Mouse (Mus musculus) neural tube, embryonic 12.5 days (tissue): Measurements from ENCODE around the gene Chmp2b. TPM values are rescaled to one million over a fixed set of nuclear protein-coding genes. Genes with fewer than 3 reads are reported as not detected.

ENCODE experiments used
- ATAC-seq: fragments of 200-750 bp; cut with Nextera tagmentation; 2 replicates; pipeline ENCODE4 v1.8.0; 2017; ENCODE audit warnings: low read depth, mild to moderate bottlenecking, moderate TSS enrichment, moderate library complexity; ENCODE audit not compliant: low FRiP score
- H3K27ac ChIP-seq: fragments of 300-500 bp; sonication (generic); 2 replicates; pipeline ENCODE4 v1.5.1; 2016
- H3K27me3 ChIP-seq: fragments of 300-500 bp; sonication (generic); replicated peaks from 2 replicates; pipeline ENCODE4 v1.6.1; 2016; ENCODE audit warnings: mild to moderate bottlenecking
- H3K36me3 ChIP-seq: fragments of 300-500 bp; sonication (generic); 2 replicates; pipeline ENCODE4 v1.6.1; 2016; ENCODE audit warnings: mild to moderate bottlenecking
- H3K4me1 ChIP-seq: fragments of 300-500 bp; sonication (generic); 2 replicates; pipeline ENCODE4 v1.6.1; 2016
- H3K4me2 ChIP-seq: fragments of 300-500 bp; sonication (generic); replicated peaks from 2 replicates; pipeline ENCODE4 v1.6.1; 2016; ENCODE audit warnings: mild to moderate bottlenecking
- H3K4me3 ChIP-seq: fragments of 300-500 bp; sonication (generic); 2 replicates; pipeline ENCODE4 v1.5.1; 2016
- H3K9ac ChIP-seq: fragments of 300-500 bp; sonication (generic); 2 replicates; pipeline ENCODE4 v1.6.1; 2016; ENCODE audit warnings: mild to moderate bottlenecking
- H3K9me3 ChIP-seq: fragments of 300-500 bp; sonication (generic); 2 replicates; pipeline ENCODE4 v1.6.1; 2016; ENCODE audit warnings: mild to moderate bottlenecking
- WGBS: fragments of 180-500 bp; shearing (Covaris S2); methylation state at CpG from one replicate; pipeline ENCODE4 v1.1.7; 2016; 5-methylcytosine and 5-hydroxymethylcytosine counted together
- polyA plus RNA-seq: library from polyadenylated mRNA; unstranded; fragments of >200 nt; fragmentation: Nextera tagmentation; extraction: Ambion mirVana; gene quantifications from 2 replicates; pipeline ENCODE4 v1.2.1, GENCODE M21; 2016

Chmp2b gene
- 125 and 131 TPM in 2 replicates for polyA plus RNA-seq

DNA sequence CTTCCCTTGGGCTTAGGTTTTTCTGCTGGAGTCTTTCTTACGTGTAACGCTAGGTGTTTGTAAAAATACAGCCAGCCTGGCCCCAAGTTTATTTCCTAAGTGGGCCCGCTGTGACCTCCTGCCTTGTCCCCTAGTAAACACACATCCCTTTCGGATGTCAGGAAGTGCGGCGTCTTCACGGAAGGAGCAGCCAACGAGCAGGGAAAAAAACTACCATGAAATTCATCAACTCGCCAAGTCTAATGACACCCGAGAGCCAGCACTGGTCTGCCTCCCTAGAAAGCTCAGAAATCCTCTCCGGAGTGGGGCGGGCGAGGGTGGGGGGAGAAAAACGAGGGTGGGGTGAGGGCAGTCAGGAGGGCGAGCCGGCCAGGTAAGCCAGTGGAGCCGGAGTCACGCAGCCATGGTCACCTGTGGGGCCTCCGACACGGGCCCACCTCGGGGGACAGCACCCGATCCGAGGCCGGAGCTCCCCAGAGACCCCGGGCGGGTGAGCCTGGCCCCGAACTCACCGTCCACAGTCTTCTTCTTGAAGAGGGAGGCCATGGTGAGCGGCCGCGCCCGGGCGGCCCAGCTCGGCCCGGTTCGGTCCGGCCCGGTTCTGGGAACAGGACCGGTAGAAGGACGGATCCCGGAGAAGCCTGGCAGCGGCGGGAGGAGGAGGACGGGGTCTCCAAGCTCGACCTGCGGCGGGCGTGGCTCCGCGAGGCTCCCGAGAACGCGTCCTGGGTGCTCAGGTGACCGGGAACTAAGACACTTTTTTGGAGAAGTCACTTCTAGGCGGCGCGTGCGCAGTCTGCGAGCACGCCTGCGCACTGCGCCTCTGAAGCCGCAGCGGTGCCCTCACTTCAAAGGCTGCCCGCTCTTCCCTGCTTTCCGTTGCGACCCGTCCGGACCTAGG lies at the start of gene Chmp2b:
Gene Chmp2b, minus strand, starts transcription at position 764 of the 901 bp plus-strand sequence.
- peak within 1 kb of the TSS; percentile 81 for H3K9ac ChIP-seq
- H3K27me3 ChIP-seq, result no peaks in the 10 kb centered on the region
- peak within 1 kb of the TSS; percentile 15; the same call in 1 of the 2 replicates for H3K27ac ChIP-seq
- no peaks in the 10 kb centered on the region for H3K9me3 ChIP-seq
- peak within 1 kb of the TSS; percentile 94 for H3K4me2 ChIP-seq
- H3K36me3 ChIP-seq, result no peaks in the 10 kb centered on the region
- H3K4me3 ChIP-seq, result peak within 1 kb of the TSS; percentile 95
- peaks cover 7% of the 10 kb centered on the region for H3K4me1 ChIP-seq
- peak; percentile 93 for ATAC-seq
- under 1% methylated on average over 69 of the region's 69 CpGs for WGBS

DNA sequence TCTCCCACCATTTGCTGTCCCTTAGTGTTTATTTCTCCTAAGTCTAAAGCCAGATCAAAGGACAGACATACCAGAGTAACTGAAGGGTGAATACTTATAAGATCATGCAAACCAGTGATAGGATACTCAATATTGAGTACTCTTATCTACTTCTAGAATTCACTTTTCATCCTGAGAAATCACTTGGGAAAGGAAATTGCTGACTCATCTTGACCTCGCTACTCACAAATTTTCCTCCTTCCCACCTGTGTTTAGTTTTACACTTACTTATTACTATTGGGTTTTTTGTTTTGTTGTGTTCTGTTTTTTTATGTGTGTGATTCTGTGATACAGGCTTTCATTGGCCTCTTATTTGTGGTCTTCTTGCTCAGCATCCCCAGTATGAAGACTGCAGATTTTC lies 49.2 kb upstream of the Chmp2b start:
- no peak for ATAC-seq
- no peak overlapping the region for H3K27ac ChIP-seq
- H3K4me2 ChIP-seq, result no peak overlapping the region
- H3K9me3 ChIP-seq, result no peaks in the 10 kb centered on the region
- H3K4me1 ChIP-seq, result no peaks in the 10 kb centered on the region
- no peaks in the 10 kb centered on the region for H3K27me3 ChIP-seq
- WGBS, result 93% methylated on average over 1 of the region's 1 CpGs
- no peak overlapping the region for H3K4me3 ChIP-seq
- no peak overlapping the region for H3K9ac ChIP-seq
- H3K36me3 ChIP-seq, result no peaks in the 10 kb centered on the region

DNA sequence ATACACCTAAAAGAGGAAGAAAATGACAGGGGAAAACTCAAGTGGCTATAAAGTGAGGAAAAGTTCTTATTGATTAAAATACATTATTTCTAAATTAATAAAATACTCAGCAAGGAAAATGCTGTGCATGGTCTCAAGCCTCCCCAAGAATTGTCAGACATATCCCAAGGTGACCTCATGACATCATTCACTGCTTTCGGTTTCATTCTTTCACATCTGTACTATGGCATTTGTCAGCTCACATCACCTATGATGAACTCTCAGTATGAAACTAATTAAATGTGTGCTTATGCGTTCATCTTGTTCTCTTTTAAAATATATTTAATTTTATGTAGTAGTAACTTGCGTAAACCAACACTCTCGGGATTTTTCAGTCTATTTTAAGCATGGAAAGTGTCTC lies 38.3 kb upstream of the Chmp2b start:
- Histone ChIP-seq H3K4me2 (no peak overlapping the region), H3K27ac (no peak overlapping the region), H3K9me3 (no peaks in the 10 kb centered on the region), H3K9ac (no peak overlapping the region), H3K4me3 (no peak overlapping the region), H3K27me3 (no peaks in the 10 kb centered on the region), H3K4me1 (no peaks in the 10 kb centered on the region), H3K36me3 (no peaks in the 10 kb centered on the region)
- WGBS, result 91% methylated on average over 4 of the region's 4 CpGs
- ATAC-seq, result no peak

DNA sequence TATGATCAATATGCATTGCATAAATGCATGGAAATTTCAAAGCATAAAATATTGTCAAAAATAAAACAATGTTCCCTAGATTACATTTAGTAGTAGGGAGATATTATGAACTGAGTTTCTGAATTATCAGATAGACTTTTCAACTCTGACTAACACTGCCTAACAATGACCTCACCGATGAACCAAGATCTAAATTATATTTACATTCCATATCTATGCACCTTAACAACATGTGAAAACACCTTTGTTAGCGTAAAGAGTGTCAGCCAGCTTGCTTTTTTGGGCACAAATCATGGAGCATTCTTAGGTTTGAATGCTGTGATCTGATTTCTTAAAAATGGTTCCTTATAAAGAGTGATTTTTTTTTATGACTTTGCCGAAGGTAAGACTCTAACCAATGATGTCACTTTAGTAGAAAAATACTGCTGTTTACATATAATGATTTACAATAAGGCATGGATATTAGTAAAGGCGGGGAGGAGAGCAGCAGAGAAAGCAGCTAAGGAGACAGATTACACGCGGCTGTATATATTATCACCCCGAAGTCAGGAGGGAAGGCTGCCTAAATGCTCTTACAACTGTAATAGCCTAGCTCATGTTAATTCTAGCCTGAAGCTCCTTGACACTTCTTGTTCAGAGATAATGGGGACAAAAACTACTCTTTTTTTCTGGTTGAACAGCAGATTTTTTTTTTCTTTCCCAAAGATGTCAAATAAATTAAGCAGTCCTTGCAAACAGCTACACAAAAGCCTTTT lies 23.8 kb upstream of the Chmp2b start:
- no peak for ATAC-seq
- WGBS, result 54% methylated on average over 7 of the region's 7 CpGs
- H3K4me1 ChIP-seq, result no peaks in the 10 kb centered on the region

DNA sequence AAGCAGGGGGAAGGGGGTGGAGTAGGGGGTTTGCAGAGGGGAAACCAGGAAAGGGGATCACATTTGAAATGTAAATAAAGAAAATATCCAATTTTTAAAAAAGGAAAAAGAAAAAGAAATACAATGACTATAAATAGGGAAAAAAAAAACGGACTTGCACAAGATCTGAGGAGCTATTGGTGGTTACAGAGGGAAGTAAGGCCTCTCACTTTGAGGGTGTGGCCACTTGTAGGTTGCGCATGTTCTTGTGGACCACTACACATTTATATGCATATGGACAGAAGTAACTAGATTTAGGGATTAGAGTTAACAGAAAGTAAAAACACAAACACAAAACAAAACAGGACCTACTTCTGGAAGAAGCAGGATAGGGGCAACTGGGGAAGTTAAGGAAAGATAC lies 23.2 kb upstream of the Chmp2b start:
- ATAC-seq, result no peak
- no peaks in the 10 kb centered on the region for H3K27me3 ChIP-seq
- no peak overlapping the region for H3K4me3 ChIP-seq
- no peaks in the 10 kb centered on the region for H3K36me3 ChIP-seq
- H3K4me2 ChIP-seq, result no peak overlapping the region
- no peaks in the 10 kb centered on the region for H3K4me1 ChIP-seq
- H3K9ac ChIP-seq, result no peak overlapping the region
- H3K9me3 ChIP-seq, result no peaks in the 10 kb centered on the region
- 87% methylated on average over 2 of the region's 2 CpGs for WGBS
- H3K27ac ChIP-seq, result no peak overlapping the region

More for the DNA sequence above, 23.8 kb upstream of the Chmp2b start:
- Histone ChIP-seq H3K4me3 (no peak overlapping the region), H3K9me3 (no peaks in the 10 kb centered on the region), H3K27ac (no peak overlapping the region), H3K36me3 (no peaks in the 10 kb centered on the region), H3K27me3 (no peaks in the 10 kb centered on the region), H3K4me2 (no peak overlapping the region), H3K9ac (no peak overlapping the region)

DNA sequence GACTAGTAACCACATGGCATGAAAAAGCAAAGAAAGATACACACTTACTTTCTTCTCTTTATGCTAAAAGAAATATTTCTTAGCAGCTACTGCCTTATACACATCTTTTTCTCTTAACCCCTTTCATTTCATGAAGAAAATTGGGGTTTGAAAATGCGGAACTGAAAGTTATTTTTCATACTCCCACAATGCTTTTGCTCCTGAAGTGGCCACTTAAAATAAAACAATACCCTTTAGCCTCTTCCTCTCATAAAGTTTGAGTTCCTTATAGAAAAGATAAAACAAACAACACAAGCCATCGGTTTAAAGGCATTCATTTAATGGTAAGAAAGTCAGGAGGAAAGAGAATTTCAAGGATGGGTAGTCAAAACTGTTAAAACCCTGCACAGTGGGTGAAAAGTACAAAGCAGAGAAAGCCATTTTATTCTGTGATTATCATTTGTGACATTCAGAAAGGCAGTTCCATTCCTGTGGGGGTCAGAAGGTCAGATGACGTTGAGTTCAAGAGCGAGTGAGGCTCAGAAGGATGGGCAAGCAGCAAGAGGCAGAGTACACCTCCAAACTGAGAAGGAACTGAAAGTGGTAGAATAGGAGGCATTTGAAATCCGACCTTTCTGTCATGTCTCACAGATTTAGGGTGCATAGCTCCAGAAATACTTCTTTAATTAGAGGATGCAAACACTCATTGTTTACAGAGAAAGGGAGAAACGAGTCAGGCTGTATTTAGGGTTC lies 14.9 kb upstream of the Chmp2b start:
- WGBS, result 42% methylated on average over 6 of the region's 6 CpGs
- no peak overlapping the region for H3K4me3 ChIP-seq
- H3K27me3 ChIP-seq, result no peaks in the 10 kb centered on the region
- no peaks in the 10 kb centered on the region for H3K36me3 ChIP-seq
- H3K9me3 ChIP-seq, result no peaks in the 10 kb centered on the region
- H3K27ac ChIP-seq, result no peak overlapping the region
- H3K4me1 ChIP-seq, result no peaks in the 10 kb centered on the region
- no peak for ATAC-seq
- H3K9ac ChIP-seq, result no peak overlapping the region
- no peak overlapping the region for H3K4me2 ChIP-seq

DNA sequence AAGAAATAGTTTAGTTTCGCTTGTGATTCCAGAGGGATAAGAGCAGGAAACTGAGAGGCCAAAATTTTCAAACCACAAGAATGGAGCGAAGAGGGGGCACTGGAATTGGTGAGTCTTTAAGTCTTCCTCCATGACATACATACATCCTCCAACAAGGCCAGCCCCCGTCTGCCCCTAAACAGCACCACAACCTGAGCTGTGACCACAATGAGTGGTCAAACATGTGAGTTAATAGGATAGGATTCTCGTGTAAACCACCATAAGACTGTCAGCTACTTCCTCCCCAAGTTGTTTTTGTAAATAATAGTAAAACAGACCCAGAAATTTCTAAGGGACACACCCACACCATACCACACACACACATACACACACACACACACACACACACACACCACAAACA lies 6.3 kb upstream of the Chmp2b start:
- H3K4me1 ChIP-seq, result no peaks in the 10 kb centered on the region; the same call in 1 of the 2 replicates
- no peaks in the 10 kb centered on the region for H3K27me3 ChIP-seq
- 78% methylated on average over 4 of the region's 4 CpGs for WGBS
- ATAC-seq, result no peak
- H3K9me3 ChIP-seq, result no peaks in the 10 kb centered on the region
- H3K4me3 ChIP-seq, result no peak overlapping the region
- H3K27ac ChIP-seq, result no peak overlapping the region
- no peaks in the 10 kb centered on the region for H3K36me3 ChIP-seq
- no peak overlapping the region for H3K4me2 ChIP-seq
- no peak overlapping the region for H3K9ac ChIP-seq

DNA sequence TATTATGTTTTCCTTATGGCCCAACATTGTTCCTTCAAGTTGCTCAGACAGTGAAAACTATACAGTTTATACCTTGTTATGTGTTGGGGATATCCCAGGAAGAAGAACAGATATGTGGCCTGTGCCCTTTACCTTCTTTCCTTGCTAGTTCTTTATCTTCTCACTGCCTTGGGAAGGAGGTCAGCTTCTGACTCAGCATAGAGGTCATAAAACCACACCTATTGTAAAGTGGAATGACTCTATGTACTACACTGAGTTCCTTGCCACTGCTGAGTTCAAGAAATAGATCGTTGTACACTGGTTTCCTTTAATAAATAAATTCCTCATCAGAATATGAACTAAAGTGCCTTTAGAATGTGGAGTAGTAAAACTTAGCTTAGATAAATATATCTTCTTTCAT lies 2.4 kb upstream of the Chmp2b start:
- no peak overlapping the region for H3K9ac ChIP-seq
- H3K9me3 ChIP-seq, result no peaks in the 10 kb centered on the region
- ATAC-seq, result no peak
- H3K36me3 ChIP-seq, result no peaks in the 10 kb centered on the region
- WGBS, result 73% methylated on average over 1 of the region's 1 CpGs
- H3K4me1 ChIP-seq, result peaks cover 7% of the 10 kb centered on the region
- H3K4me3 ChIP-seq, result no peak overlapping the region
- H3K27me3 ChIP-seq, result no peaks in the 10 kb centered on the region
- no peak overlapping the region for H3K4me2 ChIP-seq
- H3K27ac ChIP-seq, result no peak overlapping the region

DNA sequence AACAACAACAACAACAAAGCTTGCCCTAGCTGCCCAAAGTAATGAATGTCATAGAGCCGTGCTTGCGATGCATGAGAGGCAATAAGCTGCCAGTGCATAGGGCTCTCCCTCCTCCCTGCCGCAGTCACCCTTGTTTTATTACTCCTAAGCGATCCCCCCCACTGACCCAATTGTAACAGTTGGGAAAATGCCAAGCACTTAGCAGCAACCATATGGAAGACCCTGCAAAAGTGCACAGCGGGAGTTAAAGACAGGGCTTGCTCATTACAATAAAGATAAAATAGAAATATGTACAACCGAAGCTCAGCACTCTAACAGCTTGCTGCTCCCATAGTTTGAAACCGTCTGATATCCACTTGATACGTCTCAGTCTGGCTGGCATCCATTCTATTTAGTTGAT lies 1.8 kb upstream of the Chmp2b start:
- whole genome bisulfite sequencing, result 34% methylated on average over 8 of the region's 8 CpGs
- Histone ChIP-seq H3K4me3 (no peak overlapping the region), H3K9ac (no peak overlapping the region), H3K27ac (no peak overlapping the region), H3K27me3 (no peaks in the 10 kb centered on the region), H3K9me3 (no peaks in the 10 kb centered on the region), H3K4me1 (peaks cover 7% of the 10 kb centered on the region), H3K36me3 (no peaks in the 10 kb centered on the region), H3K4me2 (no peak overlapping the region)
- no peak; the same call in 1 of the 2 replicates for ATAC-seq

DNA sequence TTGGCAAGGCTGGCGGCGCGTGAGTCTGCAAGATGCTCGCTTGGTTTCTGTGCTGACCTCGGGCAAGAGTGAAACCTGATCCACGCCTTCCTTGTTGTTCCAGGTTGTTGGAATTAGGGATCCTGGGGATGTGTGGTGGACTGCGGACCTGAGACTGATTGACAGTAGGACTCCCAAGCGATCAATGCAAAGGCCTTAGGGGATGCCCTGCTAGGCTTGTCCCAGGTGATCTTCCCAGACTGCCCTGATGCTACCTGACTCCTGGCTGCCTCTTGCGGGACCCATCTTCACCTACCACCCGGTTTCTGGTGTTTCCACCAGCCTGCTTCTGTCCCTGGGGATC lies 309 bp upstream of the Chmp2b start:
- no peak overlapping the region for H3K27ac ChIP-seq
- ATAC-seq, result peak; percentile 70
- H3K4me2 ChIP-seq, result peak overlapping the region; percentile 94
- peaks cover 7% of the 10 kb centered on the region for H3K4me1 ChIP-seq
- H3K9me3 ChIP-seq, result no peaks in the 10 kb centered on the region
- peak overlapping the region; percentile 81 for H3K9ac ChIP-seq
- no peaks in the 10 kb centered on the region for H3K36me3 ChIP-seq
- peak overlapping the region; percentile 95 for H3K4me3 ChIP-seq
- WGBS, result 1% methylated on average over 10 of the region's 10 CpGs
- no peaks in the 10 kb centered on the region for H3K27me3 ChIP-seq

DNA sequence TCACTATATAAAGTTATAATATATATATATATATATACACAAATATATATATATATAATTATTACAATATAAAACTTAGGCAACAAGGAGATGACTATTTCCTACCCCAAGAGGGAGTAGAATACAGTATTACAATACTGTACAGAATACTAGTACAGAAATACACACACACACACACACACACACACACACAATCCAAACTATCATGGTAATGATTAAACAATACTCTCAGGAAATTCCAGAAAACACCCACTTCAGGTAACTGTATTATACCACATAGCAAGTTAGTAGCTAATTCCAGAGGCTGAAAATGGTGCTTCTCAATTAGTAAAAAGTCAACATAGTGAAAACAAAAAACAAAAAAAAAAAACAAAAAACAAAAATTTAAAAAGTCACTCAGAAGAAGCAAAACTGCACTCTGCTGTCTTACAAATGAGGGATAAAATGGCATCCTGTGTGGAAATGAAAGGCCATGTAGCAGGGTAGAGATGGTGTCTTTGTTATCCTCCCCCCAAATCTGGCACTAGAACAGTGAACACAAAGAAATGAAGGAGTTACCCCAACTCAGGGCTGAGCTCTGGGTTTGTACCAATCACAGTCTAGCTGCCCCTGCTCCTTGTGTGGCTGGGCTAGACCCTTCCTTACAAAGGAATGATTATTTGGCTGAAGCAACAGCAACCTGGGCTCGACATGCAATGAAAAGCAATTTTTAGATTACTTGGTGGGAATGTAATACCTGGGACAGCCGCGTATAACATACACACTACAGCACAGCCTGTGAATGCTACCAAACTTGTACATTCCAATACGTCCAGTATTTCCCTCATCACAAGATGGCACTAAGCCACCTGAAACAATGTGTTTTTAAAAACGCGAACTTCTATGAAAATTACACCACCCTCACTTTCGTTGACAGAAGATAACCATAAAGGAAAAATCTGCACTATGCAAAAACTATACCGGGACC lies 1.2 kb downstream of the Chmp2b start:
- WGBS, result 14% methylated on average over 8 of the region's 8 CpGs
- H3K27me3 ChIP-seq, result no peaks in the 10 kb centered on the region
- H3K4me1 ChIP-seq, result peaks cover 7% of the 10 kb centered on the region
- H3K4me3 ChIP-seq, result peak overlapping the region; percentile 95
- no peaks in the 10 kb centered on the region for H3K9me3 ChIP-seq
- 0 out of 2 replicates have a peak, but pooled peaks have one; percentile 3 for ATAC-seq
- peak overlapping the region; percentile 15; the same call in 1 of the 2 replicates for H3K27ac ChIP-seq
- peak overlapping the region; percentile 94 for H3K4me2 ChIP-seq
- no peaks in the 10 kb centered on the region for H3K36me3 ChIP-seq
- H3K9ac ChIP-seq, result peak overlapping the region; percentile 81
